Mouse (Mus musculus): ENCODE data around the gene Gm49358.

DNA sequence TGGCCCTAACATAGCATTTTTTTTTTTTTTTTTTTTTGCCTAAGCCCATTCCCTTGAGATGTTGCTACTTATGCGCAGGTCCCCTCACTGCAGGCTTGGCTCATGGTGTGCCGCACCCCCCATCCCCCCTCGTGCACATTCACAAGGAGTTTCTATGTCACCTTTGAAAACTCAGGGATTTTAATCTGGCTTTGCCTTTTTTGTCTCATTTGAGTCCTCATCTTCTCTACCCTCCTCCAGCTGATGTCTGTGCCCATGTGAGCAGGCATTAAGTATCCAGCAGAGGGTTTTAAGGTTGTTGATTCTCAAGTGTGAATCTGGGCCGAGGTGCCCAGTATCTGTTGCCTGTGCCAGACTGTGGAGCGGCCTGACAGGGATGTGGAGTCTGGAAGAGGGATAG, 17.9 kb downstream of the Gm49358 start:
- TF ChIP-seq CTCF (IDR thresholded peaks at IDR 0.05; ENCODE audit: extremely low read depth, insufficient read length, insufficient replicate concordance, low read depth, low read length) (no peak), POLR2A (IDR thresholded peaks at IDR 0.05; ENCODE audit: low read depth, low read length) (no peak)
